Mouse (Mus musculus): Measurements from ENCODE around the gene Fgfr2.

Gene Fgfr2

DNA sequence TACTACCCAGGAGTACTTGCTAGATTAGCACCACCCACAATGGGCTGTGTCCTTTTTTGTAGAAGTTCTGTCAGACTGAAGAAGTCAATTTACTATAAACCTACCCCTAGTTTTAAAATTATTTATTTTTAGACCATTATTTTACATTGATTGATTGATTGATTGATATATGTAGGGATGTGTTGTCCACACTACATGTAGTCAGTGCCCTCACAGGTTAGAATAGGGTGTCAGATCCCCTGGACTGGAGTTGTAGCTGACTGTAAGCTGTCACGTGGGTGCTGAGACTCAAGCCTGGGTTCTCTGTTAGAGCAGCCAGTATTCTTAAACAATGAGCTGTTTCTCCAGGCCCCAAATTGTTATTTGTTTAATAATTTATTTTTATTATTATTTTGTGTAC, 229.8 kb downstream of the Fgfr2 start:
- DNase-seq (ENCODE audit: inconsistent age in 2 of 2, low spot score in 1 of 2), result no peak

DNA sequence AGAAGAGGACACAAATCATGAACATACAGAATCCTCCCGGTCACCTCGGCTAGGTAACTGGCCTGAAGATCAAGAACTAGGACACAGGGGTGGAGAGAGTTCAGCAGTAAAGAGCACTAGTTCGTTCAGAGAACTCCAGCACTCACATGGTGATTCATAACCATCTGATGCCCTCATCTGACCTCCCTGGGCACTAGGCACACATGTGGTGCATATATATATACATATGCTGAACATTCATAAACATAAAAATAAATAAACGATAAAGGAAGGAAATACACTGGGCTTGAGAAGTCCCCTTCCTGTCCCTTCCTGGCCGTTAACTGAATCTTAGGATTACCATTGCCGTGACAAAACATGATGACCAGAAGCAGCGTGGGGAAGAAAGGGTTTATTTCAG, 230.3 kb downstream of the Fgfr2 start:
- DNase-seq (ENCODE audit: inconsistent age in 2 of 2, low spot score in 1 of 2), result no peak

DNA sequence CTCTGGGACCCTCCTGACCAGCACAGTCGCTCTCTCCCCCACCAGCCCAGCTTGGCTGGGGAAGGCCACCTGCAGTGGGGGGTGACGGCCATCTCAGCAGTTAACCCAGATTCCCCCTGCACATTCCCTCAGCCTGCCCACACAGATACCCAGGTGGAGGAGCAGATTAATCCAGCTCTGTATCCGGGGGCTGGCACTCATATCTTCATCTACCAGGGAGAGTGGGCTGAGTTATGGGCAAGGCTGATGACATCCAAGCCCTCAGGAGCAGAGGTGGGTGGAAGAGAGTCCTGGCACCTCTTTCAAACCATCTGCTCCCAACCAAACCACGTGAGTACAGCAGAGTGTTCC, 230.9 kb downstream of the Fgfr2 start:
- peak in 1 of 2 experiments; percentile 51 for DNase-seq (ENCODE audit: inconsistent age in 2 of 2, low spot score in 1 of 2)

GRCm38 (mm10) chr7:132891561-132892310, 231.4 kb downstream of the Fgfr2 start:
- no peak for DNase-seq (ENCODE audit: inconsistent age in 2 of 2, low spot score in 1 of 2)

DNA sequence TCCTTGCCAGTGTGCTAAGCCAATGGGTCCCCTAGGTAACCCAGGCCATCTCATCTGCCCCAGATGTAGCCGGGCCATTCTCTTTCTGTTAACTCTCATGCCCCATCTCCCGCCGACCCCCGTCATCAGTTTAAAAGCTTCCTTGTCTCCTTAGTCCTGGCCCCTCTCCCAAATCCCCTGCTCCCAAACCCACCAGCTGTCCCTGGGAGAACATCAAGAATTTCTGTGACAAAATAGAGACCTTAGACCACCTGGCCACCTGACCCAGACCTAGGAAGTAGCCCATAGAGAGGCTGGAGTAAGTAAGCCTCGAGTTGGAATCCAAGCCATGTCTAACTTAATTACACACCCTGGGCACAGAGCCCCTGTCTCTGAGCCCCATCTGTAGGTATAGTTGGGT, 232.9 kb downstream of the Fgfr2 start:
- no peak for DNase-seq (ENCODE audit: inconsistent age in 2 of 2, low spot score in 1 of 2)

DNA sequence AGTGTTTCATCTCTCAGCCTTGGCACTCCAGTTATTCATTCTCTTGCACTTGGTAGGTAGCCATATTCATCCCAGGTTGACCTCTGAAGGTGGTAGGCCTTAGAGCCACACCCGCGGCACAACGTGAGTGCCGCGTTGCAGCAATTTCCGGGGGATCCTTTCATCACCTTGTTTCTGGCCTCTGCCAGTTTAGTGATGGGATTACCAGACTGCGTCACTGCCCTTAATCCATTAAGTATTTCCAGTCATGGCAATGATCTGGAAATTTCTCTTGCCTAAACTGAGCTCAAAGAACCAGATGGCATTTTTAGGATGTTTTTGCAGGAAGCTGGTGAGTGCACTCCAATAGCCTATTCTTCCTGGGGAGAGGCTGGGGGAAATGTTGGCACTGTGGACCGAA, 233.5 kb downstream of the Fgfr2 start:
- no peak for DNase-seq (ENCODE audit: inconsistent age in 2 of 2, low spot score in 1 of 2)

GRCm38 (mm10) chr7:132888518-132889249, 234.5 kb downstream of the Fgfr2 start:
- DNase-seq (ENCODE audit: inconsistent age in 2 of 2, low spot score in 1 of 2), result no peak

DNA sequence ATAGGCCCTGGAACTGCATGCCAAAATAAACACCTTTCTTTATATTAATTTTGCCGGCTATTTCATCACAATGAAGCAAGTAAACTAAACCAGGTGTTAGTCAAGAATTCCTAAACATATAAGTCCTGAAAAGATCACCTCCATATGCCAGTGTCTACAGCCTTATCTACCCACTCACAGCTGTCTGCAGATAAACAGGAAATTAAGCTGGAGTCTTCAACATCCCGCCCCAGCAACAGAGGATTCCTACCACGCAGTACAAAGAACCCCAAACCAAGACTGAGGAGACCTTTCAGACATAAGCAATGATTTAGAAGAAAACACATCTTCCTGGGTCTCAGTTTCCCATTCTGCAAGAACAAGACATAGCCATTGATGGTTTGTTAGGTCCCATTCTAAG, 235.1 kb downstream of the Fgfr2 start:
- no peak for DNase-seq (ENCODE audit: inconsistent age in 2 of 2, low spot score in 1 of 2)

GRCm38 (mm10) chr7:132887019-132887804, 235.9 kb downstream of the Fgfr2 start:
- DNase-seq (ENCODE audit: inconsistent age in 2 of 2, low spot score in 1 of 2), result no peak

DNA sequence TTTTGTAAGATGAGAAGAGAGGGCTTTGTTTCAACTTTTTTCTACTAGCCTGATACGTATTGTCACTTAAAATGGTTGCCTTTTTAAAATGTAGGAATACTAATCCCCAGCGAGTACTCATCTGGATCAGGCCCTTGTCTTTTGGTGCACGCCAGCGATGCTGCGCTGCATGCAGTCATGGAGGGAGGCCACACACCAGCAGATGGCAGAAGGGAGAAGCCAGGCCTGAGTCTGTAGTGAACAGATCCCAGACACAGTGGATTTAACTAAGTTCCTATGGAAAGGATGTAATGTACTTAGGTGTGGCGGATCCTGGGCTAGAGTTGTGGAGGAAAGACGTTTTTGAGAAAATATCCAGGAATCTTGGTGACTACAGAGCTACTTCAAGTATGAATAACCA, 239.1 kb downstream of the Fgfr2 start:
- DNase-seq (ENCODE audit: inconsistent age in 2 of 2, low spot score in 1 of 2), result no peak

DNA sequence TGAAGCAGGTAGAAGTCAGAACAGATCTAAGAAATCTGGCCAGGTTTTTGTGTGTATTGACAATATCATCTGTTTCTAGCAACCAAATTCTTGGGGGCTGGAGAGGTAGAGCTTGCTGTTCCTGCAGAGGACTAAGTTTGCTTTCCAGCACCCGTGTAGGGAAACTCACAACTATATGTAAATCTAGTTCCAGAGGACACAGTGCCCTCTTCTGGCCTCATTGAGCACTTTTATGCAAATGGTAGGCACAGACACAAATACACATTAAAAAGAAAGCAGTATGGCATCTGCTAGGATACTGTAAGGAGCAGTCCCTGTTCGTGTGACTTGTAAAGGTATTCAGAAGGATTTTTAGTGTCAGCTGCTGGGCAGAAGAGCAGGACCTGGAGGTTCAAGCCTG, 240.8 kb downstream of the Fgfr2 start:
- peak in 1 of 2 experiments; percentile 48 for DNase-seq (ENCODE audit: inconsistent age in 2 of 2, low spot score in 1 of 2)

DNA sequence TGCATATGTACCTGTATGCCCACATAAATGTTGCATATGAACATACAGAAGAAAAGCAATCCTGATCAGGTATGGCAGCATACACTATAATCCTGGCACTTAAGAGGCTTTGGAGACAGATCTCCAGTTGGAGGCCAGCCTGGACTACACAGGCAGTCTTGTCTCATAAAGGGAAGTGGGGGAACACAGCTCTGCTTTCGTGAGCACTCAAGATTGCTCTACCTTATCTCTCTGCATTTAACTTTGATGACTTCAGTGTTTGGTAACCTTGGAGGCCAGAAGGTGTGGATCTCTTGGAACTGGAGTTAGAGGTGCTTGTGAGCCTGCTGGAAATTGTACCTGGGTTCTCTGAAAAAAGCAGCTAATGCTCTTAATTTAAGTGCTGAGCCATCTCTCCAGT, 242.9 kb downstream of the Fgfr2 start:
- DNase-seq (ENCODE audit: inconsistent age in 2 of 2, low spot score in 1 of 2), result no peak

DNA sequence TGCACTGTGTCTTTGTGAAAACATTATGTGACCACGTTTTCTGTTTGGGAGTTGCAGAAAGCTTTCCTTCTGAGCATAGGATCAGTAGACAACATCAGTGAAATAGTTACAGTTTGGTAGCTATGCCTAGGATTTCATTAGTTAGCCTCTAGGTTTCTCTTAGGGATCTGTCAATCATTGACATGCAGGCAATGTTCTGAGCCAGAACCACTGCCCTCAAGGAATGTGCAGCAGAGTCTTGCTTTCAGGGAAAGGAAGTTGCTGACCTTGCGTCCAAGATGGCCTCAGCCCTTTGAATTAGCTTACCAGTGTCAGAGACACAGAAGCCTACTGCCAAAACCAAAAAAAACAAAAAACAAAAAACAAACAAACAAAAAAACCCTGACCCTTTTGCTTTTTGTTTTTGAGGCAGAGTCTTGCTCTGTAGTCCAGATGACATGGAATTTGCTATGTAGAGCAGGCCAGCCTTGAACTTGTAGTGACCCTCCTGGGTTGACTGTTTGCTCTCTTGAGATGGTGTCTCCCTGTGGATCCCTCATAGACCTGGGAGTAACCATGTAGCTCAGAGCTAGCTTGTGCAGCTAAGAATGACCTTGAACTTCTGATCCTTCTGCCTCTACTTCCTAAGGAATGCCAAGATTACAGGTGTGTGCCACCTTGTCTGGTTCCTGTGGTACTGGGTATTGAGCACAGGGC, 247.6 kb downstream of the Fgfr2 start:
- peak in 1 of 2 experiments; percentile 56 for DNase-seq (ENCODE audit: inconsistent age in 2 of 2, low spot score in 1 of 2)

DNA sequence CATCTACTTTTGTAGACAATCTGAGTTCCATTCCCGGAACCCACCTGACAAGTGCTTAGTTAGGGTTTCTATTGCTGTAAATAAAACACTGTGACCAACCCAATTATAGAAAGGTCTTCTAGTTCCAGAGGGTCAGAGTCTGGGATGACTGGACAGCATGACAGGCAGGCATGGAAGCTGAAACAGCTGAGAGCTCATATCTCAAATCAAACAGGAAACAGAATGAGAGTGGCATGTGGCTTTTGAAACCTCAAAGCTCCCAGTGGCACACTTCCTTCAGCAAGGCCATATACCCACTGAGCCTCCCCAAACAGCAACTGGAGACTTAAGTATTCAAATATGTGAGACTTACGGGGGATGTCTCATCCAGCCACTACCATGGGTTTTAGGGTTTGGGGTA, 250.1 kb downstream of the Fgfr2 start:
- no peak for DNase-seq (ENCODE audit: inconsistent age in 2 of 2, low spot score in 1 of 2)

GRCm38 (mm10) chr7:132866316-132866715, 256.8 kb downstream of the Fgfr2 start:
- DNase-seq (ENCODE audit: inconsistent age in 2 of 2, low spot score in 1 of 2), result no peak

GRCm38 (mm10) chr7:132859042-132859958, 263.9 kb downstream of the Fgfr2 start, which contains the start of gene Abraxas2:
Gene Abraxas2 (plus strand): TSS chr7:132859225.
- peak; percentile 91 to 97 for DNase-seq (ENCODE audit: inconsistent age in 2 of 2, low spot score in 1 of 2)

DNA sequence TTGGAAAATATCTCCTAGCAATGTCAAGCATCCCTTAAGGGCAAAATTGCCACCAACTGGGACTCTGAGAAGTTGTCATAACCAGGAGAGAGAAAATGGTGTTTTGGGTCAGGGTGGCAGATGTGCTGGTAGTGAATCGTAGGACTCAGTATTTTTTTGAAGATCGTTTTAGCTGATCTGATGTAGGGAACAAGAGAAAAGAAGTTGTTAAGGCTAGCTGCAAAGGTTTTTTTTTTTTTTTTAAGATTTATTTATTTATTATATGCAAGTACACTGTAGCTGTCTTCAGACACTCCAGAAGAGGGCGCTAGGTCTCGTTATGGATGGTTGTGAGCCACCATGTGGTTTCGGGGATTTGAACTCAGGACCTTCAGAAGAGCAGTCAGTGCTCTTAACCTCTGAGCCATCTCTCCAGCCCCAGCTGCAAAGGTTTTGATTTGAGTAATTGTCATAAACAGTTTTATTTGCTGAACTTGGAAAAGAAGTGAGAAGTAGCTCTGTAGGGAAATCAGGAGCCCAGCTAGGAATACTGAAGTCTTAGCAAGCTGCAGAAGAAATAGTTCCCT, 265.0 kb downstream of the Fgfr2 start:
- DNase-seq (ENCODE audit: inconsistent age in 2 of 2, low spot score in 1 of 2), result peak in 1 of 2 experiments; percentile 45

- no peak for DNase-seq (ENCODE audit: inconsistent age in 2 of 2, low spot score in 1 of 2)
Measured at GRCm38 (mm10) chr7:132856083-132856482, 267.1 kb downstream of the Fgfr2 start.

DNA sequence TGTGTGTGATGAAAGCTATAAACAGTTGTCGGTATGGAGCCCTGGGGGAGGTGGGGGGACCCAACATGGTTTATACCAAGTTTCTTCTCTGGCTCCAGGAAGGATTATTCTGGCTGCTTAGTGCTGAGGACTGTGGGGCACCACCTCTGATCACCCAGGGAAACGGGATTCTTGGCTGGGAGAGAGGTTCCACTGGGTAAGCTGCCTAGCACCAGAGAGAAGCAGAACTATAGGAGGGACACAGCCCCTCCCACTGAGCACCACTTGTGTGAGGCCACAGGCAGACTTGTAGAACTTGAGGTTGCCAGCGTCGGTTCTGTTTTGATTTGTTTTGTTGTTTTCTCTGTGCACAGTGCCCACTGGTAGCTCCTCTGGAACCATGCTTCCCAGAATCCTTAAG, 269.2 kb downstream of the Fgfr2 start:
- no peak for DNase-seq (ENCODE audit: inconsistent age in 2 of 2, low spot score in 1 of 2)

- no peak for DNase-seq (ENCODE audit: inconsistent age in 2 of 2, low spot score in 1 of 2)
Measured at GRCm38 (mm10) chr7:132853361-132853760, 269.8 kb downstream of the Fgfr2 start.
